Mouse (Mus musculus) lung, adult 2 months (tissue): Measurements from ENCODE around the gene Cdc14a.

Experiments
- CTCF ChIP-seq: fragments of 200-500 bp; IDR thresholded peaks from 2 replicates; pipeline ENCODE4 v1.5.1; 2011; ENCODE audit warnings: mild to moderate bottlenecking, low read length, control low read depth; ENCODE audit not compliant: insufficient read depth
- POLR2A ChIP-seq: fragments of 200-500 bp; IDR thresholded peaks from 2 replicates; pipeline ENCODE4 v1.6.1; 2011; ENCODE audit warnings: low read depth, mild to moderate bottlenecking, control low read depth, low read length, borderline replicate concordance; ENCODE audit errors: extremely low read depth

GRCm38 (mm10) chr3:116434757-116435156, 10.9 kb upstream of the Cdc14a start:
- TF ChIP-seq CTCF (no peak), POLR2A (no peak)
